Mouse (Mus musculus): Measurements from ENCODE around the gene Dclk1.
A peak's percentile ranks its signal among the peaks of the same experiment; 100 is the strongest.
"Not testable (repeated sequence)": the region's sequence is repeated elsewhere in the genome, so short reads cannot be mapped to it uniquely, and the experiment has no call there.

The Dclk1 gene

GRCm38 (mm10) chr3:55241730-55242421, at the start of gene Dclk1:
TSS of gene Dclk1 (plus strand) at chr3:55242364.
- DNase-seq (ENCODE audit: extremely low spot score, low spot score): no peak

GRCm38 (mm10) chr3:55193351-55193750, 48.8 kb upstream of the Dclk1 start:
- no peak for DNase-seq (ENCODE audit: extremely low spot score, low spot score)

- no peak for DNase-seq (ENCODE audit: extremely low spot score, low spot score)
Measured at GRCm38 (mm10) chr3:55194792-55195191, 47.4 kb upstream of the Dclk1 start.

GRCm38 (mm10) chr3:55195581-55196327, 46.4 kb upstream of the Dclk1 start:
- DNase-seq (ENCODE audit: extremely low spot score, low spot score): no peak

- no peak for DNase-seq (ENCODE audit: extremely low spot score, low spot score)
Measured at GRCm38 (mm10) chr3:55196328-55196710, 45.8 kb upstream of the Dclk1 start.

- not testable (repeated sequence) for DNase-seq (ENCODE audit: extremely low spot score, low spot score)
Measured at GRCm38 (mm10) chr3:55203621-55204020, 38.5 kb upstream of the Dclk1 start.

GRCm38 (mm10) chr3:55206413-55206812, 35.8 kb upstream of the Dclk1 start:
- no peak for DNase-seq (ENCODE audit: extremely low spot score, low spot score)

GRCm38 (mm10) chr3:55207665-55208064, 34.5 kb upstream of the Dclk1 start:
- DNase-seq (ENCODE audit: extremely low spot score, low spot score): no peak

GRCm38 (mm10) chr3:55212254-55212653, 29.9 kb upstream of the Dclk1 start:
- DNase-seq (ENCODE audit: extremely low spot score, low spot score): no peak

- no peak for DNase-seq (ENCODE audit: extremely low spot score, low spot score)
Measured at GRCm38 (mm10) chr3:55213785-55214184, 28.4 kb upstream of the Dclk1 start.

- DNase-seq (ENCODE audit: extremely low spot score, low spot score): no peak
Measured at GRCm38 (mm10) chr3:55214413-55214812, 27.8 kb upstream of the Dclk1 start.

GRCm38 (mm10) chr3:55222502-55222901, 19.7 kb upstream of the Dclk1 start:
- no peak for DNase-seq (ENCODE audit: extremely low spot score, low spot score)

GRCm38 (mm10) chr3:55223862-55224261, 18.3 kb upstream of the Dclk1 start:
- no peak for DNase-seq (ENCODE audit: extremely low spot score, low spot score)

- DNase-seq (ENCODE audit: extremely low spot score, low spot score): no peak
Measured at GRCm38 (mm10) chr3:55226501-55227213, 15.5 kb upstream of the Dclk1 start.

- no peak for DNase-seq (ENCODE audit: extremely low spot score, low spot score)
Measured at GRCm38 (mm10) chr3:55227214-55227581, 15.0 kb upstream of the Dclk1 start.

- DNase-seq (ENCODE audit: extremely low spot score, low spot score): peak; percentile 86
Measured at GRCm38 (mm10) chr3:55242422-55243055, 375 bp downstream of the Dclk1 start.

GRCm38 (mm10) chr3:55243056-55243471, 900 bp downstream of the Dclk1 start:
- no peak for DNase-seq (ENCODE audit: extremely low spot score, low spot score)

GRCm38 (mm10) chr3:55244087-55244486, 1.9 kb downstream of the Dclk1 start:
- no peak for DNase-seq (ENCODE audit: extremely low spot score, low spot score)

GRCm38 (mm10) chr3:55246618-55247272, 4.6 kb downstream of the Dclk1 start:
- no peak for DNase-seq (ENCODE audit: extremely low spot score, low spot score)

GRCm38 (mm10) chr3:55248048-55248447, 5.9 kb downstream of the Dclk1 start:
- DNase-seq (ENCODE audit: extremely low spot score, low spot score): no peak

GRCm38 (mm10) chr3:55248508-55248907, 6.3 kb downstream of the Dclk1 start:
- no peak for DNase-seq (ENCODE audit: extremely low spot score, low spot score)

Data from neural tube, embryonic 10.5 days (tissue).